Mouse (Mus musculus) testis, adult 2 months (tissue): ENCODE measurements around the gene Otop2.

Experiments used
- CTCF ChIP-seq: fragments of 200-500 bp; IDR thresholded peaks from 2 replicates; pipeline ENCODE4 v1.5.1; 2012; ENCODE audit warnings: low read depth, mild to moderate bottlenecking, inconsistent platforms, low read length, moderate library complexity; ENCODE audit not compliant: control insufficient read depth, insufficient read depth, insufficient replicate concordance
- POLR2A ChIP-seq: fragments of 200-500 bp; IDR thresholded peaks from 2 replicates; pipeline ENCODE4 v1.6.1; 2012; ENCODE audit warnings: low read depth, mild to moderate bottlenecking, inconsistent platforms, low read length, moderate library complexity; ENCODE audit not compliant: control insufficient read depth

DNA sequence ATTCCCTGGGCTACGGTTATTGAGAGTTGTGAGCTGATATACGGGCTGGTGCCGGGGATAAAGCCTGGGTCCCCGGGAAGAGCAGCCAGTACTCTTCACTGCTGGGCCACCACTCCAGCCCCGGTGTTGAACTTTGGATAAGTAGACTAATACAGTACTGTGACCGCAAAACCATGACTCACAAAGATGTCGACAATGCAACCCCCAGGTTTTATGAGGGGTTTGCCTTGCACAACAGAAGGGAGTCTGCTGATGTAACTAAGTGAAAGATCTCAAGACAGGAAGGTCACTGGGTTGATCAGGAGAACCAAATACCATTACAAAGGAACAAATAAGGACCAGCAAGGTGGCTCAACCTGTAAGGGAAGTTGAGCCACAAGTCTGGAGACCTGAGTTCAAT is 69.8 kb downstream of the Otop2 start:
- TF ChIP-seq CTCF (no peak), POLR2A (no peak)
